Mouse (Mus musculus): ENCODE measurements at regions not wholly inside any gene's neighbourhood (a gene's known extent, or its start where the extent isn't known, plus 50 kb on each side); places are given as distances from the start of the nearest gene placed in this dataset.

- TF ChIP-seq CTCF (IDR thresholded peaks at IDR 0.05; ENCODE audit: low read depth): no peak
- no peak for TF ChIP-seq EP300 (IDR thresholded peaks at IDR 0.05; ENCODE audit: low read depth)
Observed at GRCm38 (mm10) chr1:189136731-189137385, 129.2 kb upstream of the Kctd3 start.
